Mouse (Mus musculus) ES-E14 (cell line): Measurements from ENCODE around the gene Myh10. TPM values are rescaled to one million over a fixed set of nuclear protein-coding genes. Genes with fewer than 3 reads are reported as not detected.

Experiments
- DNase-seq: peaks from one replicate; pipeline ENCODE4 v3.0.0-alpha.2; 2013; ENCODE audit warnings: low read depth, low spot score
- H3K27ac ChIP-seq: 2 replicates; pipeline ENCODE4 v1.5.1; 2012; ENCODE audit warnings: low read depth, mild to moderate bottlenecking, low read length, moderate library complexity, mixed read lengths; ENCODE audit not compliant: poor library complexity, insufficient read depth, severe bottlenecking
- H3K36me3 ChIP-seq: 2 replicates; pipeline ENCODE4 v1.6.1; 2012; ENCODE audit warnings: mild to moderate bottlenecking, low read length, moderate library complexity, mixed read lengths; ENCODE audit not compliant: control insufficient read depth, poor library complexity, insufficient read depth, severe bottlenecking
- H3K4me1 ChIP-seq, 2 experiments: fragments of 150-350 bp in 1 of 2; sonication (generic) in 1 of 2; 2 replicates each; pipeline ENCODE4 v1.6.1; 2012; ENCODE audit warnings: low read length in 2 of 2, mild to moderate bottlenecking in 1 of 2, mixed read lengths in 1 of 2; ENCODE audit not compliant: control insufficient read depth in 2 of 2, insufficient read depth in 2 of 2, poor library complexity in 1 of 2
- H3K4me3 ChIP-seq, 2 experiments: fragments of 150-350 bp in 1 of 2; sonication (generic) in 1 of 2; 2 replicates each; pipeline ENCODE4 v1.5.1; 2012; ENCODE audit warnings: low read length in 2 of 2, low read depth in 1 of 2, mild to moderate bottlenecking in 1 of 2, mixed read lengths in 1 of 2; ENCODE audit not compliant: insufficient read depth in 1 of 2, poor library complexity in 1 of 2, severe bottlenecking in 1 of 2
- H3K9ac ChIP-seq: 2 replicates; pipeline ENCODE4 v1.6.1; 2012; ENCODE audit warnings: low read depth, mild to moderate bottlenecking, low read length, mixed read lengths; ENCODE audit not compliant: poor library complexity, insufficient read depth, severe bottlenecking
- H3K9me3 ChIP-seq: fragments of 150-350 bp; sonication (generic); 2 replicates; pipeline ENCODE4 v1.6.1; 2012; ENCODE audit warnings: low read depth, mild to moderate bottlenecking, low read length; ENCODE audit not compliant: control insufficient read depth, insufficient read depth
- CHD2 ChIP-seq: IDR thresholded peaks from 2 replicates; pipeline ENCODE4 v1.6.1; 2014; ENCODE audit warnings: mild to moderate bottlenecking, low read depth, low read length, inconsistent platforms
- HCFC1 ChIP-seq: IDR thresholded peaks from 2 replicates; pipeline ENCODE4 v1.6.1; 2012; ENCODE audit warnings: low read length, inconsistent platforms, borderline replicate concordance; ENCODE audit not compliant: insufficient read depth
- MAFK ChIP-seq: IDR thresholded peaks from 2 replicates; pipeline ENCODE4 v1.6.1; 2014; ENCODE audit warnings: mild to moderate bottlenecking, low read depth, low read length, inconsistent platforms; ENCODE audit not compliant: insufficient read depth
- ZC3H11A ChIP-seq: IDR thresholded peaks from 2 replicates; pipeline ENCODE4 v1.6.1; 2012; ENCODE audit warnings: low read depth, mild to moderate bottlenecking, inconsistent platforms, low read length, borderline replicate concordance
- ZNF384 ChIP-seq: IDR thresholded peaks from 2 replicates; pipeline ENCODE4 v1.6.1; 2012; ENCODE audit warnings: low read depth, low read length, inconsistent platforms
- in situ Hi-C, 2 experiments: fragments of 600-800 bp; cut with MboI; formaldehyde crosslinking; loops; one replicate each; pipeline ENCODE4 v1.15.1; 2025; ENCODE audit warnings: low sequenced_read_pairs in 2 of 2, inconsistent platforms in 1 of 2; ENCODE audit not compliant: unreplicated experiment in 2 of 2
- total RNA-seq: library from RNA; depleted of rRNA; stranded (reverse); fragments of 300-350 nt; gene quantifications from 2 replicates; pipeline ENCODE4 v1.2.3, GENCODE M21; 2012

The Myh10 gene
- total RNA-seq, 1 experiment, result 107 TPM

GRCm38 (mm10) chr11:68805148-68805547 lies 113.8 kb downstream of the Myh10 start:
- Histone ChIP-seq H3K36me3 (peaks cover 63% of the 10 kb centered on the region), H3K4me3 (no peak overlapping the region), H3K9me3 (no peaks in the 10 kb centered on the region), H3K9ac (no peak overlapping the region), H3K4me1 (no peaks in the 10 kb centered on the region; a peak in 1 of 4 replicates), H3K27ac (no peak overlapping the region)
- DNase-seq, result no peak
- in situ Hi-C loops, result no loop called here
- TF ChIP-seq MAFK, result no peak
- TF ChIP-seq ZC3H11A, result no peak
- no peak for TF ChIP-seq CHD2
- no peak for TF ChIP-seq ZNF384
- no peak for TF ChIP-seq HCFC1

- no peak overlapping the region for H3K9ac ChIP-seq
- no peak overlapping the region for H3K27ac ChIP-seq
- no peak overlapping the region for H3K4me3 ChIP-seq
- H3K4me1 ChIP-seq, result peaks cover 3 to 12% of the 10 kb centered on the region in 2 experiments; a peak in 2 of 4 replicates
- peaks cover 59% of the 10 kb centered on the region for H3K36me3 ChIP-seq
- no peaks in the 10 kb centered on the region for H3K9me3 ChIP-seq
- DNase-seq, result no peak
- in situ Hi-C loops, result no loop called here
- TF ChIP-seq CHD2 (no peak), ZNF384 (no peak), MAFK (no peak), ZC3H11A (no peak), HCFC1 (no peak)
Observed at GRCm38 (mm10) chr11:68807787-68808186, 116.4 kb downstream of the Myh10 start.

DNA sequence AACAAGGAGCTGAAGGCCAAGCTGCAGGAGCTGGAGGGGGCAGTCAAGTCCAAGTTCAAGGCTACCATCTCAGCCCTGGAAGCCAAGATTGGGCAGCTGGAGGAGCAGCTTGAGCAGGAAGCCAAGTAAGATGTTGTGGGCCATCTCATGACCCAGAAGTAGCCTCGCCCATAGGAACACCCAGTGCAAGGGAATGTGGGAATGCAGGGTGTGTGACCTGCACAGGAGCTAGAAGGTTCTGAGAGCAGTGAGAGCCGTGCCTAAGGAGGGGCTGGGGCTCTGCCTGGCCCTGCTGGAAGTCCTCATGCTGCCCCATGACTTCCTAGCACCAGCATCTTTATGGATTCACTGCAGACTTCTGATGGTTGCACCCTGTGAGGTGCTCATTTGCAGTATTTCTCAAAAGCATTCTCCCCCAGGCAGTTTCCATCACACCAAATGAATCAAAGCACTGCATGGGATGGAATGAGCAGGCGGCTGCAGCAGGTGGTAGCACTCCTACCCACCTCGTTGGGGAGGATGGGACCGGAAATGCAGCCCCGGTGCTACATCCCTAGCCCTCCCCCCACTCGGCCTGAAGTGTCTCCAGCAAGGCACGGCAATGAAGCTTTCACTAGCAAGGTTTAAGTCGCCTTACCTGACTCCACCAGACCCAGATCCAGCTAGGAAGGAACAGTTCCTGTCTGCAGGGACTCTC lies 120.7 kb downstream of the Myh10 start:
- Histone ChIP-seq H3K36me3 (peaks cover 57% of the 10 kb centered on the region), H3K27ac (peak overlapping the region; percentile 1; the same call in 1 of the 2 replicates), H3K4me3 (peak overlapping the region in 1 of 2 experiments; percentile 39; a peak in 1 of 4 replicates), H3K9ac (peak overlapping the region; percentile 41; the same call in 1 of the 2 replicates), H3K9me3 (no peaks in the 10 kb centered on the region), H3K4me1 (peaks cover 3 to 14% of the 10 kb centered on the region in 2 experiments; a peak in 2 of 4 replicates)
- TF ChIP-seq CHD2, result no peak
- DNase-seq, result no peak
- in situ Hi-C loops, result no loop called here

GRCm38 (mm10) chr11:68818416-68818815 lies 127.1 kb downstream of the Myh10 start:
- in situ Hi-C loops, result no loop called here
- H3K36me3 ChIP-seq, result peaks cover 42% of the 10 kb centered on the region
- TF ChIP-seq ZC3H11A (no peak), ZNF384 (no peak), CHD2 (no peak), HCFC1 (no peak), MAFK (no peak)

More at GRCm38 (mm10) chr11:68818416-68818815, 127.1 kb downstream of the Myh10 start:
- no peak overlapping the region for H3K9ac ChIP-seq
- no peak overlapping the region for H3K27ac ChIP-seq
- 0 out of 4 replicates have a peak, but pooled peaks cover 0 to 2% of the 10 kb centered on the region in 2 experiments for H3K4me1 ChIP-seq
- no peaks in the 10 kb centered on the region for H3K9me3 ChIP-seq
- DNase-seq, result no peak
- no peak overlapping the region for H3K4me3 ChIP-seq
